Mouse (Mus musculus): ENCODE results near the gene Nmnat3.

DNA sequence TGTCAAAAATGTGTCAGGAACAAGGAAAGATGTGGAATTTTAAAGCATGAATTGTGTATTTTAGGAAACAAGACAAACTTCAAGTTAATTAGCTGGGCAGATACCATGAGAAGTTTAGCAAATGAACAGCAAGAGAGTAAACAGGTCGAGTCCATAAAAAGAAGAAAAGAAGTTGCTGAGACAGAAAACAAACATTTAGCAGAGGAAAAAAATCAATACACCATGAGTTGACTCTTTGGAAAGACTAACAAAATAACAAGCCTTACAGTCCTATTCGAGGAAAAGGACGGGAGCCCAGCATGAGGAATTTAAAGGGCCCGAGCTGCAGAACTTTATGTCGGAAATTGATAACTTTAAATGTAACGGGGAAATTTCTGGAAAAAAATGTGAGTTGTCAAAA, 110.0 kb downstream of the Nmnat3 start:
- no peak for TF ChIP-seq CTCF (IDR thresholded peaks at IDR 0.05; ENCODE audit: low read depth)
- TF ChIP-seq EP300 (IDR thresholded peaks at IDR 0.05; ENCODE audit: low read depth) = no peak

Data from liver, postnatal 0 days (tissue).